Mouse (Mus musculus) adrenal gland, postnatal 14 days (tissue): ENCODE data around the gene Hoxa9. TPM values are rescaled to one million over a fixed set of nuclear protein-coding genes. Genes with fewer than 3 reads are reported as not detected.

ENCODE experiments used
- DNase-seq: peaks from one replicate; pipeline ENCODE4 v3.0.0; 2021; ENCODE audit warnings: mixed read lengths
- total RNA-seq: library from RNA; stranded (reverse); gene quantifications from 2 replicates; pipeline ENCODE4 v1.2.3, GENCODE M21; 2021

Gene Hoxa9
- total RNA-seq, 1 experiment from 2014 or later = 1.8 TPM

DNA sequence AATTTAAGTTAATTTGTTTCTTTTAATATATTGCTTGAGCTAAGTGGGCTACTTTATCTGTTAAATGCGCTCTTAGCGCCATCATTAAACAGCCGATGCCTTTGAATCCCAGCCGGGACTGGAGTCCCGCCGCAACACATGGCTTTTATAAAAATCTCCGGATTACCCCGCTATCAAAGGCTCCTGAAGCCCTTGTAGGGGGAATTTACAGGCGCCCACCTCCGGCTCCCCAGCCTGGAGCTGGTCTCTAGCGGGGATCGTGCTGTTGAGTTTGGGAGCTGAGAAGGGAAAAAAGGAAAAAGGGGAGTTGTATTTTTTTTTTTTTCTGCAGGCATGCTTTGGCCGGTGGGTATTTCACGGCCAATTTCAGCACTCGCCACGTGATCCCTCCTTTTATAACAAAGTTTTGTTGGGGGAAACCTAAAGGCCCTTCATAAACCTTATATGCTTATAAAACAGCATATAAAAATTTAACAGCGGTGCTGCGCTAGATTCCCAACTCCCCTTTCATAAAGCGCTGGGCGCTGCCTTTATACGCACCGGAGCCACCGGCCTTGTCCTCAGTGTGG, 13.7 kb upstream of the Hoxa9 start:
- DNase-seq = no peak

DNA sequence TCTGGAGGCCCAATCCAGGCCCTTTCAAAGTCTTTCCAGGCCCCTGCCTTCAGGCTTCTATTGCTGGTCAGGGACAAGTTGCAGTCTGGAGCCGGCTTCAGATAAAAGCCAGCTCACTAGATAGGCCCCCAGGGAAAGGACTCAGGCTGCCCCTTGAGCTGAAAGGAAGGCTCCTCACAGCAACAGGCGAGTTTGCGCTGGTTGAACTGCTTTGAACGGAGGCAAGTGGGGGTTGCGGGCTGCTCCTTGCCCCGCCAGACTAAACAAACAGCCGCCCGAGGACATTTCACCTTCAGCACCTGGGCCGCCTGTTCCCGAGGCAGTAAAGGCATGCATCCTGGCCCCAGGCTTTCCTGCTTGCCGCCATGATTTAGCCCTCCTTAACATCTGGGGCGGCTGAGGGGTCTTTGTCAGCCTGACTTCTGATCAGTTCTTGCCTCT, 12.8 kb upstream of the Hoxa9 start:
- DNase-seq = no peak

- DNase-seq = no peak
These were observed 12.0 kb upstream of the Hoxa9 start for GRCm38 (mm10) chr6:52242801-52243332.

DNA sequence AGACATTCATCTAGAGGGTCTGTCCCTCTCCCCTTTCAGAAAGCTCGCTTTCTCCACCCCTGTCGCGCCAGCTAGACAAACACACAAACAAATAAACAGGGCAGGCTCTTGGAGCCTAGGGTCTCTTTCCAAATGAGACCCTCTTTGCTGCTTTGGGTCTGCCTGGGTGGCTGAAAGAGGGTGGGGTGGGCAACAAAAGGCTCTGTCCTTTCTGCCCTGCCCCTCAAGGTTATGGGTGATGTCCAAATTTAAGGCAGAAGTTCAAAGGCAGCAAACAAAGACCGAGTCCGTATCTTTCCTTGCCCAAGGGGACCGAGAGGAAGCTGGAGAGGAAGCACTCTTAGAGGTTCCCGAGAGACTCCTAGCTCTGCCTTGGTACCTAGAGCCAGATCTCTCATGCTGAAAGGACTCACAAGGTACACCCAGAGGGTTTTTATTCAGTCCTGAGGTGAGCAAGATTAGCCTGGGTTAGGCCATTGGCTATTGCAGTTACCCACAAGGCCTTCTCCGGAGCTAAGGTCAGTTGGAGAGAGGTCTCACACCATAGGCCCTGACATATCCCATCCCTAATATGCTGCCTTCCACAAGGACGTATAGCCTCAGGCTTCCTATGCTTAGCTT, 10.2 kb upstream of the Hoxa9 start:
- DNase-seq = no peak

- DNase-seq = peak; percentile 90
These were observed 9.6 kb upstream of the Hoxa9 start, which contains the start of gene Hoxa10 for GRCm38 (mm10) chr6:52240389-52241000. Gene Hoxa10 (minus strand): TSS chr6:52240854.

DNA sequence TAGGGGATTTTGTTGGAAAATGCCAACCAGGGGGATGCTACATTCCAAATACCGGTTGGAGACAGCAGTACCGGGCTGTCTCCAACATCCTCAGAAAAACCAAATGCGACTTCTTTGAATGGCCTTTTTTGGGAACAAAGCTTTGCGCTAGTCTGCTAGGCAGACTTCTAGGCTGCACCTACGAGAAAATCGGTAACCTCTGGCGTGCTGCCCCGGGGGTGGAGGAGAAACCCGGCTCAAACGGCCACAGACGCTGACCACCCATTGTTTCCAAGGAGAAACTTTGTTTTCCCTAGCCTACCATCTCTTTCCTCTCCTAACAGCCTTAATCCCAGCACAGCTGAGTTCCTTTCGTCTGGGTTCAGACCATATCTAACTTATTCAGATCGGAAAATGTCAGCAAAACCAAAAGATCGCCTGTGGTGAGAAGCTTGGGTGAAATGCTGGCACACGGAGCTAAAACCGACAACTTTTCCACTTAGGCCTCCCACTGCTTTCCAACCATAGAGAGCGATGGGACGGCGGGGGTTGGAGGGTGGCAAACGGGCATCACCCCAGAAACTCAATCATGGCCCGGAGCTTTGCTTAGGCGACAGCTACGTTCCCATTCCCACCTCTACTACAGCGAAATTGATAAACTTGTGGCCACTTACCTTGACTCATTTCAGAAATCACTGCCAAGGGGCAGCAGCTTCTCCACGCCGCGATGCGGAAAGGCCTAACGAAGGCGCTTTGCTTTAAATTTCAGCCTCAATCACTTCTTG, 8.9 kb upstream of the Hoxa9 start:
- DNase-seq = no peak

DNA sequence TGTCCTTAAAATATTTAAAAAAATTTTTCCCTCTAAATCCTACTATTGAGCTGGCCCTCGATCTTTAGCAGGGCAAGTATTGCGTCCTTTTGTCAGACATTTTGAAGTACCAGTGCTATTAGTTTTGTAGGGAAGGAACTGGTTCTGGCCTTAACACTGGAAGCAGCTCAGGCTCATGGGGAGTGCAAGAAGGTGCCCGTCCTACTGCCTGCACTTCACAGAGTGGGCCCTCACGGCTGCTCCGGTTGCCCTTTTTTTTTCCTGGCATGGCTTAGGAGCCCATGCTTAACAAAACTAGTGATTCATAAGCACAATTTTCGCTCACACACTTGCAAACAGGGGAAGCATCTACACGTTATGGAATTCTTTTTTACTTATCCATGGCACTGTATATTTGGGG, 8.1 kb upstream of the Hoxa9 start:
- no peak for DNase-seq

GRCm38 (mm10) chr6:52238155-52238545, 7.3 kb upstream of the Hoxa9 start:
- no peak for DNase-seq

DNA sequence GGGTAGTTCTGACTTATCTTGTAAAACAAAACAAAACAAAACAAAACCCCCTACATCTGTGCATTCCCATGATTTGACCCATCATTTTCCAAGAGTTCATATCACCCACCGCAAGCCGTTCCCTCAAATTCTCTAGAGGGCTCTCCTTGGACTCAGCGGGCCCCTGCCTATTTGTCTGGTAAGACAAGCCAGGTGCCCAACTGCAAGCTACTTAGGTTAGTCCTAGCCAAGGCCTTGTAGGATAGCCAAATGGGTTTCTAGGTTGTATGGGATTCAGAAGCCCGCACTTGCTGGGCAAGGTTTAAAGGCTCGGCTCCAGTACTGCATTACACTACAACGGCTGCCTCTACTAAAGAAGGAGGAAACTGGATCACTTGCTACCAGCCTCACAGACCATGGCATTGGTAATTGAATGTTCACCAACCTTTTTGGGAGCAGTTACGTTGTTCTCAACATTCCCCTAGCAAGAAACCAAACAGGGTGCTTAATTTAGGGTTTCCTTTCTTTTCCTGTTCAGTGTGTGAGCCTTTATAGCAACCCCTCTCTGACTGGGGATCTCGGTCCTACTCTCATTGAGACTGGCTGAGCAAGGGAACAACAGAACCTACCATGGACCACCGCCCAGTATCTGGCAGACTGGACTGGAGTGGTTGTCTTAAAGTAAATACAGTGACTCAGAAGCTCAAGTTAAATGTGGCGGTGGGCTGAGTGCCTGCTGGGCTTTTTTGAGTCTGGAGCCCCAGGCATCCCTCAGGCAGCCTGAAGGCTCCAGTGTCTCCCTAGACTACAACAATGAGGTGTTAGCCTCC, 6.7 kb upstream of the Hoxa9 start:
- no peak for DNase-seq

GRCm38 (mm10) chr6:52236806-52237205, 5.9 kb upstream of the Hoxa9 start:
- DNase-seq = no peak

DNA sequence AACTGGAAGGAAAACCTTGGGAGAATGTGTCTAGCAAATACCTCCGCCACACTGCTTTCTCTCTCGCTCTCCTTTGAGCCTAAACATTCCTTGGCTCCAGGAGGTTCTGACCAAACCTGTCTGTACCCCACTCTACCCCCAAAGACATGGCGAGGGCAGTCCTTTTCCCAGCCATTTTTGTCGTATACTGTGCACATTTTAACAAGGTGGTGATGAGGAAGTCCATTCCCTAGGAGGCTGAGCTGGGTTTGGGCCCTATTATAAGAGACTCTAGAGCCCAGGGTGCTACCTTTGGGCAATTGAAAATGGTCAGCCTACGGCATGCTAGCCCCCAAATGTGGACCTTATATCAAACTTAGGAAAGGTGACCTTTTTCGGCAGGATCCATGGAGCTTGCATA, 5.0 kb upstream of the Hoxa9 start:
- no peak for DNase-seq

- DNase-seq = no peak
These were observed 4.4 kb upstream of the Hoxa9 start for GRCm38 (mm10) chr6:52235267-52235666.

GRCm38 (mm10) chr6:52234428-52235140, 3.7 kb upstream of the Hoxa9 start:
- no peak for DNase-seq

DNA sequence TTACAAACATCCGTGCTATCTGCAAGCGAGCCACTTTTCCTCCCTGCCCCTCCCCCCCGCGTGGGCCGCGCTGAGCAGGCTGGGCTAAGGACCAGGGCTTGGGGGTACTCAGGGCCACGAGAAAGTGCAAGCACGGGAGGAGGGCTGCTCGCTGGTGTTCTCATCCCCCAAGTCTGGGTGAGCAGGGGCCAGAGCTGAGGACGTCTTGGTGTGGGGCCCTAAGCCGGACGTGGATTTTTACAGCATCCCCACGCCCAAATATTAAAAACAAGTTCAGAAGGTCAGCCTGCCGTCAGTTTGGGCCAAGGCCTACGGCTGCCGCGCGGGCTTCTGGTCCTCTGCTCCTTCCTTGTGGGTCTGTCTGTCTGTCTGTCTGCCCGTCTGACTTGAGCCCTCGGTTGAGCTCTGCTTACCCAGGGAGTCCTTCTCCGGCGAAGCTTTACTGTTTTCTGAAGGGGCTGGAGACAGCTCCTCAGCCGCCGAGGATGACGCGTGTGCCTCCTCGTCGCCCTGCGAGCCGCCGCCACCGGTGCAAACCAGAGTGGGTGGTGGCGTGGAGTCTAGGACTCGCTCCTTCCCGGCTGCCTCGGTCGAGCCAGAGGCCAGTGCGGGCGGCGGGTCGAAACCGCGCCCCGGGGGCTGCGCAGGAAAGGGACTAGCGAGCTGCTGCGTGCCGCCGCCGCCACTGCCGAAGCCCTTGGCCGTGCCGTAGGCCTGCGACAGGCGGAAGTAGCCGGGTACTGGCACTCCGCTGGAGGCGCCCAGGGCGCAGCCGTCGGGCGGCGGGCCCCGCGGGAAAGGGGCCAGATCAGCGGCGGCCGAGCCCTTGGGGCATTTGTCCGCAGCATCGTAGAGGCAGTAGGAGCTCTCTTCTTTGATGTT, 2.9 kb upstream of the Hoxa9 start:
- DNase-seq = no peak

GRCm38 (mm10) chr6:52232984-52233545, 2.2 kb upstream of the Hoxa9 start:
- no peak for DNase-seq

DNA sequence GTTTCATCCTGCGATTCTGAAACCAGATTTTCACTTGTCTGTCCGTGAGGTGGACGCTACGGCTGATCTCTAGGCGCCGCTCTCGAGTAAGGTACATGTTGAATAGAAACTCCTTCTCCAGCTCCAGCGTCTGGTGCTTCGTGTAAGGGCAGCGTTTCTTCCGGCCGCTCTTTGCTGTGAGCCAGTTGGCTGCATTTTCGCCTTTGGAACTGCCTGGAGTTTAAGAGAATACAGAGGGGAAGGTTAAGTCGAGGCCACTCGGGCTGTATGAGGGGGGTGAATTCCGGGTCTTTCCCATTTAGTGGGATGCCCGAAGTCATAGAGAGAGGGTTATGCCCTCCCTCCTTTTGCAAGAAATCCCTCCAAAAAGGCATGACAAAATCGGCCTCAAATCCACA, 1.7 kb upstream of the Hoxa9 start:
- no peak for DNase-seq

DNA sequence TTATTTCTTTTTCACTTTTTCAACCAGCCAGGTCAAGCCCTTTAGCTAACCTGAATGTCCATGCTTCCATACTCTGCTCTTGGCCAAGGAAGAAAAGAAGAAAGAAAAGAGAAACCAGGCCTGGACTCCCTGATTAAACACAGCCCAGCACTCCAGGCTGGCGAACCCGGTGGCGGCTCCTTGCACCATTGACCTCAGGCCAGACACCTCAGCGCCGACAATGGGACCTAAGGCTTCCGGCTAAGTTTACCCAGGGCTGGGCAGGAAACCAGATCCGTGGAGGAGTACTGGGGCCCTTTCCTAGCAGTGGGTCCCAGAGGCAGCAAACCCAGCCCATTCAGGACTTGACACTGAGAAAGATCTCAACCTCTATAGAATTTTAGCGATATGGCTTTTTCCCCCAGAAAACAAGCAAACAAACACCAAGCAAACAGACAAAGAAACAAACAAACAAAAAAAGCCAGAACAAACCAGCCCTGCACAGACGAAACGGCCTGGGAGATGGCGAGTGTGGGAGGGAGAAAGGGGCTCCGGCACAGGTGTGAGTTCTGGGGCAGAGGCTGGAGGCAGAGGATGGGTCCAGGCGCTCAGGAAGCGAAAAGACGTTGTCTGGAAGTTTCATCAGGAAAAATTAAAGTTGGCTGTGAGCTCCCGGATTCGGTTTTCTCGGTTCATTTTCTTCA, 1.1 kb upstream of the Hoxa9 start:
- no peak for DNase-seq

DNA sequence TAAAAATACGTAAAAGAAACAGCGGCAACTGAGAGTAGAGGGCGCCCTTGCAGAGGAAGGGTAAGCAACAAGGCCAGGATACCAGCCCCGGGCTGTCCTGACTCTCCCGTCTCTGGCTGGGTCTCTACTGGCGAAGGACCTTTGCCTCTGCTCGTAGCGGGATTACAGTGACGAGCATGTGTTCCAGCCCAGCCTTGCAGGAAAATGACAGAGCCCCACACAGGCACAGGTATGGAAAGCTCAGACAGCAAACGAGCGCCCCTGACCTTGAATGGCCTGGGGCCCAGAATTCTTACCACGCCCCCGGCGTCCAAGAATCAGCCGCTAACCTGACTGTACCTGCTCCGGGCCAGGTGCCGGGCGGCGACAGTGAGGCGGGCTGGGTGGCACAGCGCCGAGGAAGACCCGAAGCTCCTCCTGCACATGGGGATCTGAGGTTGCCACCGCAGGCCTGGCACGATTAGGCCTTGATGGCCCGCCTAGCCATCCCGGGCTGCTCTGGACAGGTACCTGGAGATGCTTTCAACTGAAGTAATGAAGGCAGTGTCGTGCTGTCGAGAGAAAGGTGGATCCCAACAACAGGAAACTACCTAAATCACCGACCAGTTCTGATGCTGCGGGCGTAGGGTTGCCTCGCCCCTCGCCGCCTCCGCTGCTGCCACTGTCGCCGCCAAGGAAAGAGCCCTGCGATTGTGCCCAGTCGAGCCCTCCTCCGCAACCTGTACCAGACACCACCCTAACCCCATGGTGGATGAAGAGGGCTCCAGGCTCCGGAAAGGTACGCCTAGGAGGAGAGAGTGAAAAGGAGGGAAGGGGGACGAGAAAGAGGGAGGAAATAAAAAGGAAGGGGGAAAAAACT, 1.1 kb downstream of the Hoxa9 start:
- no peak for DNase-seq
